Mouse (Mus musculus): ENCODE measurements at regions not wholly inside any gene's neighbourhood (a gene's known extent, or its start where the extent isn't known, plus 50 kb on each side); places are given as distances from the start of the nearest gene placed in this dataset.

GRCm38 (mm10) chr10:56482156-56482716, 105.1 kb downstream of the Gja1 start:
- WGBS: 63% methylated on average over 9 of the region's 9 CpGs
- ATAC-seq (replicated peaks; ENCODE audit: low FRiP score, low read depth): no peak
- H3K4me1 ChIP-seq (replicated peaks; ENCODE audit: insufficient read depth, low read length): no peaks in the 10 kb centered on the region
- TF ChIP-seq CTCF (IDR thresholded peaks at IDR 0.05; ENCODE audit: low read depth): no peak
- DNase-seq (ENCODE audit: low spot score): no peak
- no peak overlapping the region for H3K9ac ChIP-seq (ENCODE audit: low read depth, low read length)
- H3K4me2 ChIP-seq (ENCODE audit: low read length): no peak overlapping the region
- no peaks in the 10 kb centered on the region for H3K36me3 ChIP-seq (ENCODE audit: insufficient read depth, low read length)
- H3K27me3 ChIP-seq (ENCODE audit: insufficient read depth, low read length): no peaks in the 10 kb centered on the region
- no peak overlapping the region for H3K4me3 ChIP-seq (replicated peaks; ENCODE audit: low read depth, low read length)
- H3K27ac ChIP-seq: no peak overlapping the region
- no peaks in the 10 kb centered on the region for H3K9me3 ChIP-seq (replicated peaks; ENCODE audit: low read length)

DNA sequence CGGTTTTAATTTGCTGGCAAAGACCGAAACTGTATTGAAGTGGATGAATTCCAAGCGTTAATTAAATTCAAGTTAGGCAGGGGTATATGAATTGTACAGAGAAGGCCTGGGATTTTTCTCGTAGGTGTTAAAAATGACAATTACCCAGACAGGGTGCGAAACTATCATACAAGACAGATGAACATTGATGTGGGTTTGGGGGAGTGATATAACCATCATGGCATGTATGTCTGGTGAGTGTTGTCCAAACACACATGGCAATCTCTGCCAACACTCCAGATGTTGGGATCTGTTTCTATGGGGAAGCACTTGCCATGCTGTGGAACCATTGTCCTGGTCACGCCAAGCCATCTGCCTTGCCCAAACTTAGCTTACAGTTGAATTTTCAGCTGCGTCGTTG, 107.8 kb downstream of the Gja1 start:
- TF ChIP-seq CTCF (IDR thresholded peaks at IDR 0.05; ENCODE audit: low read depth): no peak
- H3K4me1 ChIP-seq (replicated peaks; ENCODE audit: insufficient read depth, low read length): no peaks in the 10 kb centered on the region
- H3K4me3 ChIP-seq (replicated peaks; ENCODE audit: low read depth, low read length): no peak overlapping the region
- DNase-seq (ENCODE audit: low spot score) (no peak), ATAC-seq (replicated peaks; ENCODE audit: low FRiP score, low read depth) (no peak)
- H3K36me3 ChIP-seq (ENCODE audit: insufficient read depth, low read length): no peaks in the 10 kb centered on the region
- no peaks in the 10 kb centered on the region for H3K27me3 ChIP-seq (ENCODE audit: insufficient read depth, low read length)
- no peak overlapping the region for H3K4me2 ChIP-seq (ENCODE audit: low read length)
- WGBS: 96% methylated on average over 8 of the region's 8 CpGs
- no peak overlapping the region for H3K9ac ChIP-seq (ENCODE audit: low read depth, low read length)
- H3K9me3 ChIP-seq (replicated peaks; ENCODE audit: low read length): no peaks in the 10 kb centered on the region
- no peak overlapping the region for H3K27ac ChIP-seq

DNA sequence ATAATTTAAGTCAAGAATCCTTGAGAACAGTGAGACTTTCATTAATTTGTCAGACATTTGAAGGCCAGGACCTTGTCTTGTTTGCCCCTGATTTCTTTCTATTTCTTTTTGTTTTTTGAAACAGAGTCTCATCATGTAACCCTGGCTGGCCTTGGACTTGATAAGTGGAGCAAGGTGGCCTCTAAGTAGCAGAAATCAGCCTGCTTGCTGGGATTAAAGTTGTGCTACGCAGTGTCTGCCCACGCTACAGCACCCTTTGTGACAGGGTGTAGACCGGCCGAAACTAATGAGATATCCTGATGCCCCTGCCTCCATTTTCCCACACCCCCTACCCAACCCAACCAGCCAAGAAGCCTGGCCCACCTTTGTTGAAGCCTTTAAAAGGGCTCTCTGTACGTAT, 108.6 kb downstream of the Gja1 start:
- H3K36me3 ChIP-seq (ENCODE audit: insufficient read depth, low read length): no peaks in the 10 kb centered on the region
- ATAC-seq (replicated peaks; ENCODE audit: low FRiP score, low read depth): no peak
- WGBS: 95% methylated on average over 5 of the region's 5 CpGs

GRCm38 (mm10) chr10:56486584-56486983, 109.5 kb downstream of the Gja1 start:
- Histone ChIP-seq H3K36me3 (ENCODE audit: insufficient read depth, low read length) (no peaks in the 10 kb centered on the region), H3K4me1 (replicated peaks; ENCODE audit: insufficient read depth, low read length) (no peaks in the 10 kb centered on the region), H3K27me3 (ENCODE audit: insufficient read depth, low read length) (no peaks in the 10 kb centered on the region), H3K4me3 (replicated peaks; ENCODE audit: low read depth, low read length) (no peak overlapping the region), H3K9ac (ENCODE audit: low read depth, low read length) (no peak overlapping the region), H3K9me3 (replicated peaks; ENCODE audit: low read length) (no peaks in the 10 kb centered on the region), H3K4me2 (ENCODE audit: low read length) (no peak overlapping the region), H3K27ac (no peak overlapping the region)
- ATAC-seq (replicated peaks; ENCODE audit: low FRiP score, low read depth) (no peak), DNase-seq (ENCODE audit: low spot score) (peak; percentile 32)
- no peak for TF ChIP-seq CTCF (IDR thresholded peaks at IDR 0.05; ENCODE audit: low read depth)
- 42% methylated on average over 6 of the region's 6 CpGs for WGBS

More for the DNA sequence above, 108.6 kb downstream of the Gja1 start:
- no peak overlapping the region for H3K27ac ChIP-seq
- H3K4me2 ChIP-seq (ENCODE audit: low read length): no peak overlapping the region
- no peak for DNase-seq (ENCODE audit: low spot score)
- no peak overlapping the region for H3K9ac ChIP-seq (ENCODE audit: low read depth, low read length)
- no peaks in the 10 kb centered on the region for H3K9me3 ChIP-seq (replicated peaks; ENCODE audit: low read length)
- no peak overlapping the region for H3K4me3 ChIP-seq (replicated peaks; ENCODE audit: low read depth, low read length)
- TF ChIP-seq CTCF (IDR thresholded peaks at IDR 0.05; ENCODE audit: low read depth): no peak
- H3K27me3 ChIP-seq (ENCODE audit: insufficient read depth, low read length): no peaks in the 10 kb centered on the region
- H3K4me1 ChIP-seq (replicated peaks; ENCODE audit: insufficient read depth, low read length): no peaks in the 10 kb centered on the region

- Histone ChIP-seq H3K9me3 (replicated peaks; ENCODE audit: low read length) (no peaks in the 10 kb centered on the region), H3K4me2 (ENCODE audit: low read length) (no peak overlapping the region), H3K9ac (ENCODE audit: low read depth, low read length) (no peak overlapping the region), H3K4me3 (replicated peaks; ENCODE audit: low read depth, low read length) (no peak overlapping the region), H3K36me3 (ENCODE audit: insufficient read depth, low read length) (no peaks in the 10 kb centered on the region), H3K4me1 (replicated peaks; ENCODE audit: insufficient read depth, low read length) (no peaks in the 10 kb centered on the region), H3K27me3 (ENCODE audit: insufficient read depth, low read length) (no peaks in the 10 kb centered on the region), H3K27ac (no peak overlapping the region)
- WGBS: 86% methylated on average over 1 of the region's 1 CpGs
- no peak for TF ChIP-seq CTCF (IDR thresholded peaks at IDR 0.05; ENCODE audit: low read depth)
- DNase-seq (ENCODE audit: low spot score): no peak
- no peak for ATAC-seq (replicated peaks; ENCODE audit: low FRiP score, low read depth)
Measured at GRCm38 (mm10) chr10:56493461-56493860, 116.3 kb downstream of the Gja1 start.

DNA sequence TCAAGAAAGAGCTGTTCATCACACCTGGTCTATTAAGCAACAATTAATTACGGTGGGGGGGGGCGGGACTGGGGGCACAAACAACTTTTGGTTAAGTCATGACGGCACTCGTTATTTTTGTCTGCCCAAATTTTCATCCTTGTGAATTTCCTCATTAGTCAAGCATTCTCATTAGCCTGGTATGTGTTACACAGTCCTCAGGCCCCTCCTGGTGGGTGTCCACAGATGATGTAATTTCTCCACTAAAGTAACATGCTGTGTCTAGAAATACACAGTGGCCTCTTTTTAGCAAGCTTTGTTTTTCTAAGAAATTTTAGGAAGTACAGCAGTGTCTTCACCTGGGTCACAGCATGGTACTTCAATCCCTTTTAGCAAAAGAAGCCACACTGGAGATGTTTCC, 118.2 kb downstream of the Gja1 start:
- Histone ChIP-seq H3K4me1 (replicated peaks; ENCODE audit: insufficient read depth, low read length) (no peaks in the 10 kb centered on the region), H3K27ac (no peak overlapping the region), H3K4me3 (replicated peaks; ENCODE audit: low read depth, low read length) (no peak overlapping the region), H3K4me2 (ENCODE audit: low read length) (no peak overlapping the region), H3K9ac (ENCODE audit: low read depth, low read length) (no peak overlapping the region), H3K36me3 (ENCODE audit: insufficient read depth, low read length) (no peaks in the 10 kb centered on the region), H3K27me3 (ENCODE audit: insufficient read depth, low read length) (no peaks in the 10 kb centered on the region), H3K9me3 (replicated peaks; ENCODE audit: low read length) (no peaks in the 10 kb centered on the region)
- DNase-seq (ENCODE audit: low spot score) (no peak), ATAC-seq (replicated peaks; ENCODE audit: low FRiP score, low read depth) (no peak)
- 84% methylated on average over 4 of the region's 4 CpGs for WGBS
- no peak for TF ChIP-seq CTCF (IDR thresholded peaks at IDR 0.05; ENCODE audit: low read depth)

GRCm38 (mm10) chr10:56519041-56519440, 141.9 kb downstream of the Gja1 start:
- no peak for DNase-seq (ENCODE audit: low spot score)
- Histone ChIP-seq H3K4me1 (replicated peaks; ENCODE audit: insufficient read depth, low read length) (no peaks in the 10 kb centered on the region), H3K27me3 (ENCODE audit: insufficient read depth, low read length) (no peaks in the 10 kb centered on the region), H3K9me3 (replicated peaks; ENCODE audit: low read length) (no peaks in the 10 kb centered on the region), H3K27ac (no peak overlapping the region), H3K4me3 (replicated peaks; ENCODE audit: low read depth, low read length) (no peak overlapping the region), H3K4me2 (ENCODE audit: low read length) (no peak overlapping the region), H3K9ac (ENCODE audit: low read depth, low read length) (no peak overlapping the region), H3K36me3 (ENCODE audit: insufficient read depth, low read length) (no peaks in the 10 kb centered on the region)
- no peak for TF ChIP-seq CTCF (IDR thresholded peaks at IDR 0.05; ENCODE audit: low read depth)
- WGBS: 100% methylated on average over 1 of the region's 1 CpGs
- ATAC-seq (replicated peaks; ENCODE audit: low FRiP score, low read depth): no peak

Measured in kidney, postnatal 0 days (tissue).